ENCODE assay signal across 28 mouse cellular contexts in the genomic region with DNA sequence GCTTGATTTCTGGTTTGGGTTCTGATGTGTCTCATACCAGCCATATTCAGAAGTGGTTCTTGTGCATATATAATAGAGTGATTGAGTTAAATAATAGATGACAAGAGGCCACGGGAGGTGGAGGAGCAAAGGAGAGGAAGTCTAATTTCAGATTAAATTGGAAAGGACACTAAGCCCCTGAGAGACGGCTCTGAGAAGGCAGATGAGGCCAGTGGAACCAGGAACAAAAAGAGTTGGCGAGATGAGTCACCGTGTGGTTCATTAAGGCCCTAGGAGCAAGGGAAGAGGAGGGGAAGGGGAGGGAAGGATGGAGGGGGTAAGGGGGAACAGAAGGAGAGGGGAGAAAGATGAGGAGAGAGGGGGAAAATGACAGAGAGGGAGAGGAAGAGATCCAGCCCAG. TPM values are rescaled to one million over a fixed set of nuclear protein-coding genes. Genes with fewer than 3 reads are reported as not detected.
DNase-seq lines count a peak whose midpoint lies in the region; ATAC-seq lines count a peak whose summit lies in the region.
"Had no signal": no experiment of that assay in that cellular context is flagged by ENCODE, and none has a peak within 500 bp of the region (broad histone marks: within the 10 kb centered on the region; RNA-seq: fewer than 3 reads in every experiment).

No protein-coding gene starts in this region.

- 0 out of 2 replicates have a peak, but pooled peaks have one; percentile 45 for ATAC-seq in midbrain, embryonic 12.5 days (ENCODE audit: low FRiP score, low read depth)
- no peak for ATAC-seq in midbrain, embryonic 16.5 days
- ATAC-seq: forebrain, embryonic 13.5 days; forebrain, embryonic 16.5 days; hindbrain, embryonic 16.5 days; intestine, embryonic 15.5 days; Patski had no signal

- H3K9me3 ChIP-seq in midbrain, embryonic 12.5 days: no peaks in the 10 kb centered on the region
- no peaks in the 10 kb centered on the region for H3K9me3 ChIP-seq in midbrain, embryonic 16.5 days (replicated peaks; ENCODE audit: control insufficient read depth, low read length, poor library complexity, severe bottlenecking)
- H3K9me3 ChIP-seq: embryonic facial prominence, embryonic 12.5 days; embryonic facial prominence, embryonic 15.5 days; heart, embryonic 12.5 days; heart, embryonic 15.5 days; hindbrain, embryonic 10.5 days; hindbrain, embryonic 13.5 days; intestine, embryonic 15.5 days had no signal

- 0 out of 2 replicates have a peak overlapping the region, but pooled peaks have one; percentile 35 for H3K27ac ChIP-seq in midbrain, embryonic 12.5 days (replicated peaks)
- H3K27ac ChIP-seq in midbrain, embryonic 16.5 days (ENCODE audit: low read length): no peak overlapping the region
- H3K27ac ChIP-seq: embryonic facial prominence, embryonic 12.5 days; embryonic facial prominence, embryonic 15.5 days; forebrain, embryonic 13.5 days; heart, embryonic 15.5 days; hindbrain, embryonic 10.5 days; hindbrain, embryonic 13.5 days; intestine, embryonic 15.5 days had no signal

- DNase-seq in Muller cell, postnatal 12 days (ENCODE audit: inconsistent ontology term): peak; percentile 62
- DNase-seq in brain, adult 2 months (ENCODE audit: low read depth, low spot score): peak; percentile 25
- DNase-seq in retina, postnatal 1 day: peak; percentile 64
- no peak for DNase-seq in lung, postnatal 36 days
- DNase-seq: adrenal gland, postnatal 10 days; adrenal gland, postnatal 36 days; cerebellum, adult 11-12 months; cerebellum, adult 8-10 months; cerebellum, postnatal 10 days; cerebellum, postnatal 36 days; gastrocnemius, postnatal 10 days; gastrocnemius, postnatal 36 days; heart, postnatal 10 days; heart, postnatal 36 days had no signal

- 25% methylated on average over 4 of the region's 4 CpGs for WGBS in midbrain, embryonic 12.5 days
- 27% methylated on average over 4 of the region's 4 CpGs for WGBS in midbrain, embryonic 16.5 days

- H3K36me3 ChIP-seq in midbrain, embryonic 12.5 days: no peaks in the 10 kb centered on the region
- no peaks in the 10 kb centered on the region for H3K36me3 ChIP-seq in midbrain, embryonic 16.5 days (ENCODE audit: control insufficient read depth, insufficient read depth, low read length)
- H3K36me3 ChIP-seq: embryonic facial prominence, embryonic 12.5 days; embryonic facial prominence, embryonic 15.5 days; heart, embryonic 12.5 days; heart, embryonic 15.5 days; hindbrain, embryonic 10.5 days; hindbrain, embryonic 13.5 days; intestine, embryonic 15.5 days had no signal

- H3K27me3 ChIP-seq in midbrain, embryonic 12.5 days: peaks cover 5% of the 10 kb centered on the region; the same call in 1 of the 2 replicates
- H3K27me3 ChIP-seq in midbrain, embryonic 16.5 days (ENCODE audit: control insufficient read depth, insufficient read depth, low read depth, low read length): no peaks in the 10 kb centered on the region
- H3K27me3 ChIP-seq: embryonic facial prominence, embryonic 12.5 days; embryonic facial prominence, embryonic 15.5 days; forebrain, embryonic 13.5 days; heart, embryonic 12.5 days; heart, embryonic 15.5 days; intestine, embryonic 15.5 days; Patski had no signal

- H3K4me1 ChIP-seq in midbrain, embryonic 12.5 days: peaks cover 25% of the 10 kb centered on the region
- H3K4me1 ChIP-seq in midbrain, embryonic 16.5 days (ENCODE audit: control insufficient read depth, insufficient read depth, low read length): peaks cover 10% of the 10 kb centered on the region
- H3K4me1 ChIP-seq: embryonic facial prominence, embryonic 15.5 days; intestine, embryonic 15.5 days had no signal

- no peak overlapping the region for H3K9ac ChIP-seq in midbrain, embryonic 12.5 days (replicated peaks)
- no peak overlapping the region for H3K9ac ChIP-seq in midbrain, embryonic 16.5 days (ENCODE audit: low read depth, low read length)
- H3K9ac ChIP-seq: embryonic facial prominence, embryonic 12.5 days; embryonic facial prominence, embryonic 15.5 days; forebrain, embryonic 13.5 days; heart, embryonic 12.5 days; heart, embryonic 15.5 days; hindbrain, embryonic 13.5 days; intestine, embryonic 15.5 days had no signal

- no peak overlapping the region for H3K4me3 ChIP-seq in midbrain, embryonic 12.5 days
- no peak overlapping the region for H3K4me3 ChIP-seq in midbrain, embryonic 16.5 days (ENCODE audit: low read depth, low read length)
- H3K4me3 ChIP-seq: embryonic facial prominence, embryonic 12.5 days; embryonic facial prominence, embryonic 15.5 days; forebrain, embryonic 13.5 days; heart, embryonic 12.5 days; heart, embryonic 15.5 days; hindbrain, embryonic 10.5 days; hindbrain, embryonic 13.5 days; intestine, embryonic 15.5 days had no signal

- no peak overlapping the region for H3K4me2 ChIP-seq in midbrain, embryonic 12.5 days (replicated peaks)
- no peak overlapping the region for H3K4me2 ChIP-seq in midbrain, embryonic 16.5 days (ENCODE audit: low read length)
- H3K4me2 ChIP-seq: embryonic facial prominence, embryonic 12.5 days; embryonic facial prominence, embryonic 15.5 days; forebrain, embryonic 13.5 days; heart, embryonic 12.5 days; heart, embryonic 15.5 days; hindbrain, embryonic 13.5 days; intestine, embryonic 15.5 days had no signal

RNA-seq across cellular contexts. Expression of gene Unc5cl, which starts 52.3 kb away (rescaled TPM):
- 0.08 and 0.22 TPM in 2 replicates for polyA plus RNA-seq in midbrain, embryonic 12.5 days (2016; fragmentation: Nextera tagmentation; extraction: Ambion mirVana)
- polyA plus RNA-seq in midbrain, embryonic 16.5 days (2015; fragmentation: Nextera tagmentation; extraction: Ambion mirVana): 0.21 TPM in 1 of 2 replicates, not detected in the other
- polyA plus RNA-seq: C2C12; embryonic facial prominence, embryonic 15.5 days had no signal

RNA-seq across cellular contexts. Expression of gene Tspo2, which starts 55.7 kb away (rescaled TPM):
- polyA plus RNA-seq in midbrain, embryonic 12.5 days (2016; fragmentation: Nextera tagmentation; extraction: Ambion mirVana): 1.8 TPM in 2 replicates
- 1.8 and 1.9 TPM in 2 replicates for polyA plus RNA-seq in midbrain, embryonic 16.5 days (2015; fragmentation: Nextera tagmentation; extraction: Ambion mirVana)
- polyA plus RNA-seq: C2C12 had no signal
